Mouse (Mus musculus) ES-Bruce4 (cell line): Measurements from ENCODE around the gene Rerg. TPM values are rescaled to one million over a fixed set of nuclear protein-coding genes. Genes with fewer than 3 reads are reported as not detected.

ENCODE experiments used
- H3K27ac ChIP-seq: 2 replicates; pipeline ENCODE4 v1.5.1; 2012; ENCODE audit warnings: low read length, inconsistent platforms; ENCODE audit not compliant: insufficient read depth
- H3K27me3 ChIP-seq: 2 replicates; pipeline ENCODE4 v1.6.1; 2012; ENCODE audit warnings: mild to moderate bottlenecking, low read length, inconsistent platforms; ENCODE audit not compliant: control insufficient read depth, poor library complexity, insufficient read depth, severe bottlenecking
- H3K36me3 ChIP-seq: 2 replicates; pipeline ENCODE4 v1.6.1; 2012; ENCODE audit warnings: inconsistent platforms, mild to moderate bottlenecking, low read length, moderate library complexity; ENCODE audit not compliant: control insufficient read depth, poor library complexity, insufficient read depth, severe bottlenecking
- H3K4me1 ChIP-seq: one replicate; pipeline ENCODE4 v1.8.1; 2011; ENCODE audit warnings: low read length; ENCODE audit not compliant: control insufficient read depth, insufficient read depth
- H3K4me3 ChIP-seq: 2 replicates; pipeline ENCODE4 v1.5.1; 2011; ENCODE audit warnings: low read depth, mild to moderate bottlenecking, low read length
- H3K9ac ChIP-seq: 2 replicates; pipeline ENCODE4 v1.6.1; 2012; ENCODE audit warnings: low read depth, mild to moderate bottlenecking, inconsistent platforms; ENCODE audit not compliant: poor library complexity, severe bottlenecking
- H3K9me3 ChIP-seq: replicated peaks from 2 replicates; pipeline ENCODE4 v1.6.1; 2012; ENCODE audit warnings: mild to moderate bottlenecking, low read length, inconsistent platforms; ENCODE audit not compliant: control insufficient read depth, poor library complexity, insufficient read depth, severe bottlenecking
- CTCF ChIP-seq: IDR thresholded peaks from one replicate; pipeline ENCODE4 v1.8.1; 2011; ENCODE audit warnings: low read depth, low read length
- EP300 ChIP-seq: IDR thresholded peaks from 2 replicates; pipeline ENCODE4 v1.6.1; 2011; ENCODE audit warnings: low read depth, low read length; ENCODE audit not compliant: insufficient read depth
- POLR2A ChIP-seq: IDR thresholded peaks from one replicate; pipeline ENCODE4 v1.8.1; 2011; ENCODE audit warnings: low read length; ENCODE audit not compliant: insufficient read depth
- polyA plus RNA-seq: library from polyadenylated mRNA; stranded (reverse); fragments of >200 nt; gene quantifications from 2 replicates; pipeline ENCODE4 v1.2.4, GENCODE M21; 2011; ENCODE audit warnings: low read depth; ENCODE audit not compliant: missing spikeins, insufficient read depth, insufficient read length

Rerg gene
- polyA plus RNA-seq, 1 experiment = not detected

- TF ChIP-seq CTCF (no peak), EP300 (no peak), POLR2A (no peak)
- Histone ChIP-seq H3K9me3 (no peaks in the 10 kb centered on the region), H3K27ac (no peak overlapping the region), H3K9ac (no peak overlapping the region), H3K4me1 (no peaks in the 10 kb centered on the region), H3K4me3 (no peak overlapping the region), H3K27me3 (no peaks in the 10 kb centered on the region), H3K36me3 (no peaks in the 10 kb centered on the region)
These were observed 98.0 kb downstream of the Rerg start for GRCm38 (mm10) chr6:137072256-137072655.

GRCm38 (mm10) chr6:137071466-137071865 lies 98.8 kb downstream of the Rerg start:
- Histone ChIP-seq H3K9me3 (no peaks in the 10 kb centered on the region), H3K4me3 (no peak overlapping the region), H3K36me3 (no peaks in the 10 kb centered on the region), H3K9ac (no peak overlapping the region), H3K27ac (no peak overlapping the region), H3K4me1 (no peaks in the 10 kb centered on the region), H3K27me3 (no peaks in the 10 kb centered on the region)
- TF ChIP-seq CTCF (no peak), EP300 (no peak), POLR2A (no peak)

GRCm38 (mm10) chr6:137065506-137065905 lies 104.8 kb downstream of the Rerg start:
- TF ChIP-seq EP300 (no peak), POLR2A (no peak), CTCF (no peak)
- H3K27ac ChIP-seq = no peak overlapping the region

GRCm38 (mm10) chr6:137064786-137065185 lies 105.5 kb downstream of the Rerg start:
- H3K9ac ChIP-seq = no peak overlapping the region
- H3K9me3 ChIP-seq = no peaks in the 10 kb centered on the region
- H3K4me3 ChIP-seq = no peak overlapping the region
- no peaks in the 10 kb centered on the region for H3K4me1 ChIP-seq
- H3K27me3 ChIP-seq = no peaks in the 10 kb centered on the region
- H3K27ac ChIP-seq = no peak overlapping the region
- TF ChIP-seq CTCF (no peak), POLR2A (no peak), EP300 (no peak)
- H3K36me3 ChIP-seq = no peaks in the 10 kb centered on the region

More at GRCm38 (mm10) chr6:137065506-137065905, 104.8 kb downstream of the Rerg start:
- Histone ChIP-seq H3K4me3 (no peak overlapping the region), H3K36me3 (no peaks in the 10 kb centered on the region), H3K27me3 (no peaks in the 10 kb centered on the region), H3K9ac (no peak overlapping the region), H3K4me1 (no peaks in the 10 kb centered on the region), H3K9me3 (no peaks in the 10 kb centered on the region)

- no peak overlapping the region for H3K27ac ChIP-seq
- TF ChIP-seq POLR2A (no peak), EP300 (no peak), CTCF (no peak)
- H3K36me3 ChIP-seq = no peaks in the 10 kb centered on the region
These were observed 106.9 kb downstream of the Rerg start for GRCm38 (mm10) chr6:137063239-137063940.

GRCm38 (mm10) chr6:137061880-137062531 lies 108.3 kb downstream of the Rerg start:
- H3K4me1 ChIP-seq = no peaks in the 10 kb centered on the region
- H3K36me3 ChIP-seq = no peaks in the 10 kb centered on the region

More at GRCm38 (mm10) chr6:137063239-137063940, 106.9 kb downstream of the Rerg start:
- Histone ChIP-seq H3K9ac (no peak overlapping the region), H3K4me3 (no peak overlapping the region), H3K9me3 (no peaks in the 10 kb centered on the region), H3K27me3 (no peaks in the 10 kb centered on the region), H3K4me1 (no peaks in the 10 kb centered on the region)

More at GRCm38 (mm10) chr6:137061880-137062531, 108.3 kb downstream of the Rerg start:
- Histone ChIP-seq H3K4me3 (no peak overlapping the region), H3K9me3 (no peaks in the 10 kb centered on the region), H3K27ac (no peak overlapping the region), H3K27me3 (no peaks in the 10 kb centered on the region), H3K9ac (no peak overlapping the region)
- TF ChIP-seq POLR2A (no peak), CTCF (no peak), EP300 (no peak)
